Mouse (Mus musculus) hindbrain, embryonic 13.5 days (tissue): ENCODE measurements around the gene Frmd4b. TPM values are rescaled to one million over a fixed set of nuclear protein-coding genes. Genes with fewer than 3 reads are reported as not detected.
A peak's percentile ranks its signal among the peaks of the same experiment; 100 is the strongest.

Experiments used
- ATAC-seq: fragments of 200-750 bp; cut with Nextera tagmentation; 2 replicates; pipeline ENCODE4 v1.8.0; 2017; ENCODE audit warnings: moderate TSS enrichment; ENCODE audit not compliant: low FRiP score
- H3K27ac ChIP-seq: fragments of 300-500 bp; sonication (generic); 2 replicates; pipeline ENCODE4 v1.5.1; 2015; ENCODE audit warnings: inconsistent platforms, mild to moderate bottlenecking, moderate library complexity
- H3K27me3 ChIP-seq: fragments of 300-500 bp; sonication (generic); 2 replicates; pipeline ENCODE4 v1.6.1; 2015; ENCODE audit warnings: mild to moderate bottlenecking, inconsistent platforms
- H3K36me3 ChIP-seq: fragments of 300-500 bp; sonication (generic); 2 replicates; pipeline ENCODE4 v1.6.1; 2015; ENCODE audit warnings: mild to moderate bottlenecking, inconsistent platforms
- H3K4me1 ChIP-seq: fragments of 300-500 bp; sonication (generic); replicated peaks from 2 replicates; pipeline ENCODE4 v1.6.1; 2015; ENCODE audit warnings: inconsistent platforms
- H3K4me2 ChIP-seq: fragments of 300-500 bp; sonication (generic); 2 replicates; pipeline ENCODE4 v1.6.1; 2015; ENCODE audit warnings: inconsistent platforms, mild to moderate bottlenecking, moderate library complexity
- H3K4me3 ChIP-seq: fragments of 300-500 bp; sonication (generic); 2 replicates; pipeline ENCODE4 v1.5.1; 2015; ENCODE audit warnings: mild to moderate bottlenecking, inconsistent platforms
- H3K9ac ChIP-seq: fragments of 300-500 bp; sonication (generic); 2 replicates; pipeline ENCODE4 v1.6.1; 2015; ENCODE audit warnings: mild to moderate bottlenecking, inconsistent platforms
- H3K9me3 ChIP-seq: fragments of 300-500 bp; sonication (generic); 2 replicates; pipeline ENCODE4 v1.6.1; 2016; ENCODE audit warnings: inconsistent platforms
- WGBS: fragments of 180-500 bp; shearing (Covaris S2); methylation state at CpG from one replicate; pipeline ENCODE4 v1.1.7; 2015; 5-methylcytosine and 5-hydroxymethylcytosine counted together
- polyA plus RNA-seq: library from polyadenylated mRNA; unstranded; fragments of >200 nt; fragmentation: Nextera tagmentation; extraction: Ambion mirVana; gene quantifications from 2 replicates; pipeline ENCODE4 v1.2.1, GENCODE M21; 2015

Gene Frmd4b
- polyA plus RNA-seq, 1 experiment from 2014 or later, result 31.4 TPM

GRCm38 (mm10) chr6:97342185-97342584, 275.2 kb downstream of the Frmd4b start:
- no peak overlapping the region for H3K4me2 ChIP-seq
- no peaks in the 10 kb centered on the region for H3K9me3 ChIP-seq
- H3K4me3 ChIP-seq, result no peak overlapping the region
- H3K27me3 ChIP-seq, result no peaks in the 10 kb centered on the region
- no peak overlapping the region for H3K27ac ChIP-seq
- no peak overlapping the region for H3K9ac ChIP-seq
- WGBS, result 93% methylated on average over 5 of the region's 5 CpGs
- ATAC-seq, result no peak
- peaks cover 21% of the 10 kb centered on the region for H3K4me1 ChIP-seq
- peaks cover 6% of the 10 kb centered on the region; the same call in 1 of the 2 replicates for H3K36me3 ChIP-seq

GRCm38 (mm10) chr6:97341628-97342027, 275.7 kb downstream of the Frmd4b start:
- Histone ChIP-seq H3K9me3 (no peaks in the 10 kb centered on the region), H3K27me3 (no peaks in the 10 kb centered on the region), H3K4me3 (no peak overlapping the region), H3K36me3 (peaks cover 6% of the 10 kb centered on the region; the same call in 1 of the 2 replicates), H3K9ac (no peak overlapping the region), H3K27ac (no peak overlapping the region), H3K4me1 (peaks cover 21% of the 10 kb centered on the region), H3K4me2 (no peak overlapping the region)
- ATAC-seq, result no peak
- 97% methylated on average over 1 of the region's 1 CpGs for WGBS

GRCm38 (mm10) chr6:97341148-97341547, 276.2 kb downstream of the Frmd4b start:
- H3K4me1 ChIP-seq, result peaks cover 21% of the 10 kb centered on the region

GRCm38 (mm10) chr6:97340211-97340791, 277.0 kb downstream of the Frmd4b start:
- Histone ChIP-seq H3K27ac (peak overlapping the region; percentile 40; the same call in 1 of the 2 replicates), H3K27me3 (no peaks in the 10 kb centered on the region), H3K9me3 (no peaks in the 10 kb centered on the region), H3K4me3 (no peak overlapping the region), H3K36me3 (no peaks in the 10 kb centered on the region), H3K4me2 (no peak overlapping the region), H3K9ac (no peak overlapping the region), H3K4me1 (peaks cover 21% of the 10 kb centered on the region)
- ATAC-seq, result peak; percentile 63
- WGBS, result 49% methylated on average over 17 of the region's 17 CpGs

More at GRCm38 (mm10) chr6:97341148-97341547, 276.2 kb downstream of the Frmd4b start:
- Histone ChIP-seq H3K4me2 (no peak overlapping the region), H3K27ac (no peak overlapping the region), H3K9me3 (no peaks in the 10 kb centered on the region), H3K36me3 (peaks cover 6% of the 10 kb centered on the region; the same call in 1 of the 2 replicates), H3K4me3 (no peak overlapping the region), H3K9ac (no peak overlapping the region), H3K27me3 (no peaks in the 10 kb centered on the region)
- no peak for ATAC-seq
- 92% methylated on average over 3 of the region's 3 CpGs for WGBS

GRCm38 (mm10) chr6:97339271-97339681, 278.1 kb downstream of the Frmd4b start:
- Histone ChIP-seq H3K4me2 (no peak overlapping the region), H3K9ac (no peak overlapping the region), H3K4me1 (peaks cover 21% of the 10 kb centered on the region), H3K27ac (peak overlapping the region; percentile 55; the same call in 1 of the 2 replicates), H3K27me3 (no peaks in the 10 kb centered on the region), H3K9me3 (no peaks in the 10 kb centered on the region), H3K36me3 (no peaks in the 10 kb centered on the region), H3K4me3 (no peak overlapping the region)
- 16% methylated on average over 5 of the region's 5 CpGs for WGBS
- peak; percentile 57 for ATAC-seq

GRCm38 (mm10) chr6:97338843-97339242, 278.5 kb downstream of the Frmd4b start:
- Histone ChIP-seq H3K4me3 (no peak overlapping the region), H3K9ac (no peak overlapping the region), H3K27ac (no peak overlapping the region), H3K9me3 (no peaks in the 10 kb centered on the region), H3K4me2 (no peak overlapping the region), H3K27me3 (no peaks in the 10 kb centered on the region), H3K36me3 (no peaks in the 10 kb centered on the region), H3K4me1 (peaks cover 21% of the 10 kb centered on the region)
- ATAC-seq, result no peak
- WGBS, result 31% methylated on average over 4 of the region's 4 CpGs

GRCm38 (mm10) chr6:97333323-97333722, 284.0 kb downstream of the Frmd4b start:
- no peaks in the 10 kb centered on the region for H3K4me1 ChIP-seq
- no peak overlapping the region for H3K27ac ChIP-seq
- H3K4me3 ChIP-seq, result no peak overlapping the region
- no peak for ATAC-seq
- no peaks in the 10 kb centered on the region for H3K27me3 ChIP-seq
- 87% methylated on average over 3 of the region's 3 CpGs for WGBS
- no peak overlapping the region for H3K9ac ChIP-seq
- H3K4me2 ChIP-seq, result no peak overlapping the region
- H3K9me3 ChIP-seq, result no peaks in the 10 kb centered on the region
- peaks cover 8% of the 10 kb centered on the region for H3K36me3 ChIP-seq

GRCm38 (mm10) chr6:97323951-97324350, 293.4 kb downstream of the Frmd4b start:
- Histone ChIP-seq H3K36me3 (peaks cover 30% of the 10 kb centered on the region), H3K9me3 (no peaks in the 10 kb centered on the region), H3K4me1 (no peaks in the 10 kb centered on the region), H3K4me2 (no peak overlapping the region), H3K27me3 (no peaks in the 10 kb centered on the region), H3K27ac (no peak overlapping the region), H3K9ac (no peak overlapping the region), H3K4me3 (no peak overlapping the region)
- 86% methylated on average over 4 of the region's 4 CpGs for WGBS
- ATAC-seq, result no peak

- Histone ChIP-seq H3K4me1 (no peaks in the 10 kb centered on the region), H3K9ac (no peak overlapping the region), H3K9me3 (no peaks in the 10 kb centered on the region), H3K4me2 (no peak overlapping the region), H3K27ac (no peak overlapping the region), H3K36me3 (peaks cover 24% of the 10 kb centered on the region), H3K4me3 (no peak overlapping the region), H3K27me3 (no peaks in the 10 kb centered on the region)
- ATAC-seq, result no peak
- WGBS, result 72% methylated on average over 12 of the region's 12 CpGs
Observed at GRCm38 (mm10) chr6:97322126-97322525, 295.2 kb downstream of the Frmd4b start.

- no peak for ATAC-seq
- Histone ChIP-seq H3K4me3 (no peak overlapping the region), H3K36me3 (peaks cover 18% of the 10 kb centered on the region), H3K4me2 (no peak overlapping the region), H3K4me1 (no peaks in the 10 kb centered on the region), H3K27ac (peak overlapping the region; percentile 35; the same call in 1 of the 2 replicates), H3K9me3 (no peaks in the 10 kb centered on the region), H3K27me3 (no peaks in the 10 kb centered on the region), H3K9ac (no peak overlapping the region)
- 85% methylated on average over 11 of the region's 11 CpGs for WGBS
Observed at GRCm38 (mm10) chr6:97321156-97321555, 296.2 kb downstream of the Frmd4b start.

GRCm38 (mm10) chr6:97319081-97319480, 298.3 kb downstream of the Frmd4b start:
- no peak overlapping the region for H3K4me3 ChIP-seq
- 77% methylated on average over 4 of the region's 4 CpGs for WGBS
- H3K36me3 ChIP-seq, result peaks cover 15% of the 10 kb centered on the region
- no peak overlapping the region for H3K27ac ChIP-seq
- H3K4me1 ChIP-seq, result no peaks in the 10 kb centered on the region
- no peak overlapping the region for H3K9ac ChIP-seq
- H3K4me2 ChIP-seq, result no peak overlapping the region
- H3K27me3 ChIP-seq, result no peaks in the 10 kb centered on the region
- H3K9me3 ChIP-seq, result no peaks in the 10 kb centered on the region
- no peak for ATAC-seq

GRCm38 (mm10) chr6:97317956-97318355, 299.4 kb downstream of the Frmd4b start:
- Histone ChIP-seq H3K27me3 (no peaks in the 10 kb centered on the region), H3K4me1 (no peaks in the 10 kb centered on the region), H3K4me2 (no peak overlapping the region), H3K9ac (no peak overlapping the region), H3K4me3 (no peak overlapping the region), H3K36me3 (peaks cover 10% of the 10 kb centered on the region), H3K9me3 (no peaks in the 10 kb centered on the region), H3K27ac (no peak overlapping the region)
- no peak for ATAC-seq
- WGBS, result 98% methylated on average over 3 of the region's 3 CpGs

GRCm38 (mm10) chr6:97316716-97317115, 300.6 kb downstream of the Frmd4b start:
- WGBS, result 74% methylated on average over 1 of the region's 1 CpGs
- no peak overlapping the region for H3K4me3 ChIP-seq
- ATAC-seq, result no peak

More at GRCm38 (mm10) chr6:97316716-97317115, 300.6 kb downstream of the Frmd4b start:
- no peak overlapping the region for H3K27ac ChIP-seq
- H3K4me1 ChIP-seq, result peaks cover 10% of the 10 kb centered on the region
- H3K27me3 ChIP-seq, result no peaks in the 10 kb centered on the region
- no peak overlapping the region for H3K9ac ChIP-seq
- H3K9me3 ChIP-seq, result no peaks in the 10 kb centered on the region
- no peak overlapping the region for H3K4me2 ChIP-seq
- H3K36me3 ChIP-seq, result no peaks in the 10 kb centered on the region; the same call in 1 of the 2 replicates
